Mouse (Mus musculus) cerebellum, adult 2 months (tissue): ENCODE data around the gene Krt13. TPM values are rescaled to one million over a fixed set of nuclear protein-coding genes. Genes with fewer than 3 reads are reported as not detected.

Experiments used
- DNase-seq, 2 experiments: peaks; one replicate each; pipeline ENCODE4 v3.0.0; 2021
- H3K27ac ChIP-seq: fragments of 200-500 bp; 2 replicates; pipeline ENCODE4 v1.5.1; 2012; ENCODE audit warnings: low read length, control low read depth, inconsistent platforms; ENCODE audit not compliant: insufficient read depth
- H3K27me3 ChIP-seq: fragments of 200-500 bp; 2 replicates; pipeline ENCODE4 v1.6.1; 2012; ENCODE audit warnings: inconsistent platforms, mild to moderate bottlenecking, low read length, moderate library complexity; ENCODE audit not compliant: control insufficient read depth, insufficient read depth
- H3K4me1 ChIP-seq: fragments of 200-500 bp; 2 replicates; pipeline ENCODE4 v1.6.1; 2011; ENCODE audit warnings: low read length; ENCODE audit not compliant: control insufficient read depth, insufficient read depth
- H3K4me3 ChIP-seq: fragments of 200-500 bp; replicated peaks from 2 replicates; pipeline ENCODE3; 2011; ENCODE audit warnings: mild to moderate bottlenecking, low read depth, low read length, control low read depth; ENCODE audit not compliant: insufficient read depth
- CTCF ChIP-seq: fragments of 200-500 bp; IDR thresholded peaks from 2 replicates; pipeline ENCODE4 v1.5.1; 2011; ENCODE audit warnings: low read depth, mild to moderate bottlenecking, control low read depth, low read length, moderate library complexity, borderline replicate concordance; ENCODE audit not compliant: insufficient read depth
- POLR2A ChIP-seq: fragments of 200-500 bp; IDR thresholded peaks from 2 replicates; pipeline ENCODE4 v1.6.1; 2011; ENCODE audit warnings: low read length, control low read depth, borderline replicate concordance; ENCODE audit not compliant: insufficient read depth
- WGBS: fragments of 180-500 bp; shearing (Covaris S2); methylation state at CpG from one replicate; pipeline ENCODE4 v1.1.7; 2018; 5-methylcytosine and 5-hydroxymethylcytosine counted together
- polyA plus RNA-seq: library from polyadenylated mRNA; depleted of rRNA; stranded (reverse); fragments of >200 nt; gene quantifications from 2 replicates; pipeline ENCODE4 v1.2.3, GENCODE M21; 2012; rRNA removed

The Krt13 gene
- polyA plus RNA-seq, 1 experiment, result not detected

- Histone ChIP-seq H3K4me1 (no peaks in the 10 kb centered on the region), H3K27ac (no peak overlapping the region), H3K4me3 (no peak overlapping the region), H3K27me3 (no peaks in the 10 kb centered on the region)
- WGBS, result 62% methylated on average over 15 of the region's 15 CpGs
- TF ChIP-seq CTCF, result no peak
- no peak for TF ChIP-seq POLR2A
- DNase-seq, result no peak
Observed at GRCm38 (mm10) chr11:100102693-100103429, 18.5 kb downstream of the Krt13 start.

GRCm38 (mm10) chr11:100100391-100100790 lies 21.0 kb downstream of the Krt13 start:
- no peak for DNase-seq
- TF ChIP-seq CTCF, result no peak
- TF ChIP-seq POLR2A, result no peak
- Histone ChIP-seq H3K27me3 (no peaks in the 10 kb centered on the region), H3K27ac (no peak overlapping the region), H3K4me1 (no peaks in the 10 kb centered on the region), H3K4me3 (no peak overlapping the region)
- 20% methylated on average over 4 of the region's 4 CpGs for WGBS

GRCm38 (mm10) chr11:100097819-100098218 lies 23.5 kb downstream of the Krt13 start:
- Histone ChIP-seq H3K27ac (no peak overlapping the region), H3K4me1 (no peaks in the 10 kb centered on the region), H3K4me3 (no peak overlapping the region), H3K27me3 (no peaks in the 10 kb centered on the region)
- TF ChIP-seq CTCF (no peak), POLR2A (no peak)
- no peak for DNase-seq
- 71% methylated on average over 9 of the region's 9 CpGs for WGBS

GRCm38 (mm10) chr11:100096141-100096540 lies 25.2 kb downstream of the Krt13 start, which contains the start of gene Krt35:
Krt35 (minus strand) TSS chr11:100096241.
- no peak for DNase-seq
- Histone ChIP-seq H3K27me3 (no peaks in the 10 kb centered on the region), H3K27ac (no peak within 1 kb of the TSS), H3K4me1 (no peaks in the 10 kb centered on the region), H3K4me3 (no peak within 1 kb of the TSS)
- 89% methylated on average over 9 of the region's 9 CpGs for WGBS
- TF ChIP-seq POLR2A (no peak), CTCF (no peak)

GRCm38 (mm10) chr11:100088378-100089025 lies 32.9 kb downstream of the Krt13 start:
- Histone ChIP-seq H3K27me3 (no peaks in the 10 kb centered on the region), H3K27ac (no peak overlapping the region), H3K4me1 (no peaks in the 10 kb centered on the region), H3K4me3 (no peak overlapping the region)
- 74% methylated on average over 7 of the region's 7 CpGs for WGBS
- no peak for DNase-seq
- TF ChIP-seq POLR2A (no peak), CTCF (no peak)

GRCm38 (mm10) chr11:100087861-100088260 lies 33.5 kb downstream of the Krt13 start, which contains the start of gene Krt32:
Krt32 (minus strand) TSS chr11:100088226.
- H3K4me1 ChIP-seq, result no peaks in the 10 kb centered on the region
- H3K27ac ChIP-seq, result no peak within 1 kb of the TSS
- no peak for TF ChIP-seq POLR2A
- TF ChIP-seq CTCF, result no peak
- WGBS, result 46% methylated on average over 10 of the region's 10 CpGs
- H3K27me3 ChIP-seq, result no peaks in the 10 kb centered on the region
- no peak within 1 kb of the TSS for H3K4me3 ChIP-seq
- no peak for DNase-seq

- no peak for DNase-seq
- Histone ChIP-seq H3K4me3 (no peak overlapping the region), H3K27me3 (no peaks in the 10 kb centered on the region), H3K27ac (no peak overlapping the region), H3K4me1 (no peaks in the 10 kb centered on the region)
- 61% methylated on average over 1 of the region's 1 CpGs for WGBS
- no peak for TF ChIP-seq POLR2A
- no peak for TF ChIP-seq CTCF
Observed at GRCm38 (mm10) chr11:100073873-100074272, 47.5 kb downstream of the Krt13 start.

Other genes starting within 250 kb of the Krt13 start
- gene Krtap9-1, start 248.2 kb downstream of the Krt13 start, polyA plus RNA-seq, result not detected in 2 replicates
- gene Gm11567, start 242.4 kb downstream of the Krt13 start, polyA plus RNA-seq, result not detected in 2 replicates
- gene Krtap31-1, start 213.6 kb downstream of the Krt13 start, polyA plus RNA-seq, result not detected in 2 replicates
- not detected in 2 replicates for gene Gm11565, start 206.8 kb downstream of the Krt13 start, polyA plus RNA-seq
- gene Krtap31-2, start 185.3 kb downstream of the Krt13 start, polyA plus RNA-seq, result not detected in 2 replicates
- gene Krtap9-5, start 173.1 kb downstream of the Krt13 start, polyA plus RNA-seq, result not detected in 2 replicates
- not detected in 2 replicates for gene Krtap29-1, start 142.5 kb downstream of the Krt13 start, polyA plus RNA-seq
- gene Krtap16-1, start 135.0 kb downstream of the Krt13 start, polyA plus RNA-seq, result not detected in 2 replicates
- 0.30 and 0.80 TPM in 2 replicates for gene Krtap17-1, start 127.6 kb downstream of the Krt13 start, polyA plus RNA-seq
- not detected in 2 replicates for gene Krt33a, start 105.4 kb downstream of the Krt13 start, polyA plus RNA-seq
- gene Krt33b, start 91.7 kb downstream of the Krt13 start, polyA plus RNA-seq, result not detected in 2 replicates
- not detected in 2 replicates for gene Krt34, start 80.0 kb downstream of the Krt13 start, polyA plus RNA-seq
- gene Krt31, start 71.0 kb downstream of the Krt13 start, polyA plus RNA-seq, result not detected in 2 replicates
- gene Krt32, start 33.3 kb downstream of the Krt13 start, polyA plus RNA-seq, result not detected in 2 replicates
- gene Krt35, start 25.3 kb downstream of the Krt13 start, polyA plus RNA-seq, result not detected in 2 replicates
- not detected in 2 replicates for gene Krt36, start 15.9 kb downstream of the Krt13 start, polyA plus RNA-seq
- gene Krt15, start 14.4 kb upstream of the Krt13 start, polyA plus RNA-seq, result 0.08 and 0.35 TPM in 2 replicates
- gene Krt19, start 27.1 kb upstream of the Krt13 start, polyA plus RNA-seq, result 0.36 and 0.51 TPM in 2 replicates
- gene Krt9, start 71.7 kb upstream of the Krt13 start, polyA plus RNA-seq, result 0.62 and 1.5 TPM in 2 replicates
- gene Krt14, start 86.0 kb upstream of the Krt13 start, polyA plus RNA-seq, result 0.11 and 0.13 TPM in 2 replicates
- gene Krt16, start 127.3 kb upstream of the Krt13 start, polyA plus RNA-seq, result not detected in 2 replicates
- gene Krt17, start 139.5 kb upstream of the Krt13 start, polyA plus RNA-seq, result 0.11 and 0.16 TPM in 2 replicates
- gene Krt42, start 148.3 kb upstream of the Krt13 start, polyA plus RNA-seq, result not detected in 2 replicates
- 430 and 502 TPM in 2 replicates for gene Eif1, start 198.3 kb upstream of the Krt13 start, polyA plus RNA-seq
- gene Gast, start 212.8 kb upstream of the Krt13 start, polyA plus RNA-seq, result not detected in 2 replicates
- 105 and 107 TPM in 2 replicates for gene Hap1, start 234.6 kb upstream of the Krt13 start, polyA plus RNA-seq